Mouse (Mus musculus): ENCODE data around the gene Shc1.
"Not testable (repeated sequence)": the region's sequence is repeated elsewhere in the genome, so short reads cannot be mapped to it uniquely, and the experiment has no call there.

Gene Shc1

DNA sequence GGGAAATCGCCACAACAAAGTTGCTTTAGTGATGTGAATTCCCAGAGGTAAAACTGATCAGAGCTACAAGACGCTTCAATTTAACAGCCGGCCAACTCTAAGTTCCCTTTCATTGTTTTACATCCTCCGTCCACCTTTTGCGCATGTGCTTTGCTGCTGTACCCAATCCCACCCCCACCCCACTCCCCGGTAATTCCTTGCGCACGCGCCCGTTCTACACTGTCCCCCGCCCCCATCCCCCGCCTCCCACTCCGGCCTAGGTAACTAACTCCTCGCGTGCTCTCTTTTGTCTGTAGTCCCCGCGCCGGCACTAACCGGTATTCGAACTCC lies 438 bp upstream of the Shc1 start:
- DNase-seq (ENCODE audit: low read depth, low spot score) = peak; percentile 89

DNA sequence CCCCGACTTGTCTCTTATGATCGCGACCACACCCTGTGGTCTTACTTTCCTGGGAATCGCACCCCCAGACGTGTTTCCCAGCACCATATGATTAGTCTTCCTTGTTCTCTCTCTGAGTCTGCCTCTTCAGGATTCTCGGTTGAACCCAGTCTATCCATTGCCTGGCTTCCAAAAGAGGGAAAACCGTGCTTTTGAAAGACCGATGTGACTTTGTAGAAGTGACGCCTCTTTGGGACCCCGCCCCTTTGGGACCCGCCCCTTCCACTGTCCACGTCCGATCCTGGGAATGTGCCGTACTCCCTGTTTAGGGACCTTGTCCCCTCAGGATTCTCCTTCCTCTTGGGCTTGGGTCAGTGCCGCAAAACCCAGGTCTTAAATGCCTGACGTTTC lies 613 bp downstream of the Shc1 start:
- DNase-seq (ENCODE audit: low read depth, low spot score) = peak; percentile 77

DNA sequence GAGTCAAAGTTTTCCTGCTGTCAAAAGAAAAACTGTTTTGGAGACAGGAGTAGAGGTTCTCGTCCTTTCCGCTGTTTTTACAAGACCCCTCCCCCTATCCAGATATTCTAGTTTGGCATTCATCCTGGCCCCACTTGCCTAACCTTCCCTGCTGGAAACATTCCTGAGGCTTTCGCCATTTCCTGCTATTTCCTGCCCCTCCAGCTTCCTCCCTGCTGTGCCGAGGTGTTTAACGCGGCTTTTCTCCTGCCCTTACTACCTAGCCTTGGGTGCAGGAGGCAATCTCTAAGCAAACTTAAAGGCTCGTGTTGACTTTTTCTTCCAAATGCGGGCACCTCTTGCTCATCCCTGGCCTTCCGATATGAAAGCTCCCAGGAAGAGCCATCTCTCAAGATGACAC lies 1.3 kb downstream of the Shc1 start:
- peak; percentile 54 for DNase-seq (ENCODE audit: low read depth, low spot score)

DNA sequence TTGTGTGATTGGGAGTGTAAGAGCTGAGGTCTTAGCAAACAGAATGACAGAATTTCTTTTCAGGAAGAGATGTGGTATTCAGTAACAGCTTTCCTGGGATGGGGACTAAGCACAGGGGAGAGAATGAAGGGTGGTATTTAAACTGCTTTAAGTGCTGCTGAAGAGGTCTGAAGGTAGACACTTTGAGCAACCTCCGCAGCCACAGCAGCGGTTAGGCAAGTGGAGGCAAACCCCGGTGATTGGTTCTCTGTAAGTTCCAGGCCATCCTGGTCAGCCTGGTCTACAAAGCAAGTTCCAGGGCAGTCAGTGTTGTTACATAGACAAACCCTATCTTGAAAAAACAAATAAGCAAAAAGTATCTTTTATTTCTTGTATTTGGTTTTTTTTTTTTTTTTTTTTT lies 1.7 kb downstream of the Shc1 start:
- DNase-seq (ENCODE audit: low read depth, low spot score) = no peak

DNA sequence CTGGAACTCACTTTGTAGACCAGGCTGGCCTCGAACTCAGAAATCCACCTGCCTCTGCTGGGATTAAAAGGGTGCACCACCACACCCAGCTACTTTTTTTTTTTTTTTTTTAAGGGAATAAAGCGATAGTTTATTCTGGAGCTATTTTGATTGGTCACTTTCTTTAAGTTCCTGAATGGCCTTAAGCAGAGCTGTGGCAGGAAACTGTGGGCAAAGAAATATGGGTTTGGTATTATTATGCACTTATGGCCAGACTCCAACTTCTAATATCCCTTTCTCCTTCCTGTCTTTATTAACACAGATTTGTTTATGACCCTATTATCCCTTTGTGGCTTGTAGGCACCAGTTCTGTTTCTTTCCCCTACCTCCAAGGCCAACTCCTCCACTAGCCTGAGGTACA lies 2.2 kb downstream of the Shc1 start:
- no peak for DNase-seq (ENCODE audit: low read depth, low spot score)

DNA sequence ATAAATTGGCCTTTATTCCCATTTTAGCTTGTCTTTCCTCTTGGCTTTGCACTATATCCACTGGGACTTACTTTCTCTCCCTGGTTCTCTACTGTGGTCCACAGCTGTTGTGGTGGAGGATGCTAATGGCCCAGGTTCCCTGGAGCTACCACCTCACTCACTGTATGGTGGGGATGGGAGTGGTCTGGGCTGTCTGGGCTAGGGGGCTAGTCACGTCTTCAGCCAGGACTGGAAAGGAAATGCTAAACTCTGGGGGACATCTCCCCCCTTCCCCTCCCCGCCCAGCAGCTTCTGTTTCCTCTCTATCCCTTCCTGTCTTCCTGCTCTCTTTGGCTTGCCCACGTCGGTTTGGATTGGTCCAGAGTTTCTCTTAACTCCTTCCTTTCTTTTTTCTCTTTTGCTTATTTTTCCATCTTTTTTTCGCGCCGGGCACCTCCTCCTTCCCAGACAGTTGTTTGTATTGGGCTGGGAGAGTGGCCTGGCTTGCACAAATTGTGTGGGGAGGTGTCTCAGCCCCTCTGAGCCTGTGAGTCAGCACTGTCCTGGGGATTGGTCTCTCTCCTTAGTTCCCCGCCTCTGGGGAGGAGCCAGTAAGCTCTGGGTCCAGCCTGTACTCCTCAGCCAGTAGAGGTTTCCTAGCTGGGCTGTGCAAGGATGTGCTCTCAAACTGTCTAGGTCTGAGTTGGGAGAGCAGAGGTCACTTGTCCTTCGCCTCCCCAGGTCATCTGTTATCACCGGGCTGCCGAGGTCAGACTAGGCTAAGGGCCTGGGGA lies 2.9 kb downstream of the Shc1 start:
- DNase-seq (ENCODE audit: low read depth, low spot score) = peak; percentile 80

DNA sequence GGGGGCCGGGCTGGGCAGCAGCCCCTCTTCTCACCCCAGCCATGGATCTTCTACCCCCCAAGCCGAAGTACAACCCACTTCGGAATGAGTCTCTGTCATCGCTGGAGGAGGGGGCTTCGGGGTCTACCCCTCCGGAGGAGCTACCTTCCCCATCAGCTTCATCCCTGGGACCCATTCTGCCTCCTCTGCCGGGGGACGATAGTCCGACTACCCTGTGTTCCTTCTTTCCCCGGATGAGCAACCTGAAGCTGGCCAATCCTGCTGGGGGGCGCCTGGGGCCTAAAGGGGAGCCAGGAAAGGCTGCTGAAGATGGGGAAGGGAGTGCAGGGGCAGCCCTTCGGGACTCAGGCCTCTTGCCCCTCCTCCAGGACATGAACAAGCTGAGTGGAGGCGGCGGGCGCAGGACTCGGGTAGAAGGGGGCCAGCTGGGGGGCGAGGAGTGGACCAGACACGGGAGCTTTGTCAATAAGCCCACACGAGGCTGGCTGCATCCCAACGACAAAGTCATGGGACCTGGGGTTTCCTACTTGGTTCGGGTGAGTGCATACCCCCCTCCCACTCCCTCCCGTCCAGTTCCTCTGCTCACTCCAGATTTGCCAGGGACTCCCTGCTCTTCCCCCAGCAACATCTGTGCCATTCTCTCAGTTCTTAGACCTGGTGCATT lies 3.7 kb downstream of the Shc1 start:
- DNase-seq (ENCODE audit: low read depth, low spot score) = no peak

DNA sequence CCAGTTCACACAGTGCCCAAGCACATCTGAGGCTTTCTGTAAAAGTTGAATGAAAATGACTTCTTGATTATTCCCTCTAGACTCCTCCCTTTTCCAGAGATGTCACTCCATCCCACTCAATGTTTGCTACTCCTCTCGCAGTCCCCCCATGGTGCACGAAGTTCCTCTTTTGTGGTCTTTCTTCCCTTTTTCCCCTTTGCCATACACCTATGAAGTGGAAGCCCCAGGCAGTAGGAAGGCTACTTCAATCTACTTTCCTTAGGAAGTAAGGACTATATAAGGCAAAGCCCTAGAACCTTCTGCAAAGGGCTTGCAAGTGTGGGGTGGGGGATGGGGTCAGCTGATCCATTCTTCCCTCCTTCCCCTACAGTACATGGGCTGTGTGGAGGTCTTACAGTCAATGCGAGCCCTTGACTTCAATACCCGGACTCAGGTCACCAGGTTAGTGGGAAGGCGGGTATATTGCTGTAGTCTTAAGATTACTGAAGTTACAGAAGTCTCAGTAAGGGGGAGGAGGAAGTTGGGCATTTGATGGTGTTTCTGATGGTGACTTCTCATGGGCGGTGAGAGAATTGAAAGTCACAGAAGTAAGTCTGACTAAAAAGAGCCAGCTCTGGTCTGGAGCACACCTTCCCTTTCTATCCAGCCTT lies 4.4 kb downstream of the Shc1 start:
- DNase-seq (ENCODE audit: low read depth, low spot score) = no peak

DNA sequence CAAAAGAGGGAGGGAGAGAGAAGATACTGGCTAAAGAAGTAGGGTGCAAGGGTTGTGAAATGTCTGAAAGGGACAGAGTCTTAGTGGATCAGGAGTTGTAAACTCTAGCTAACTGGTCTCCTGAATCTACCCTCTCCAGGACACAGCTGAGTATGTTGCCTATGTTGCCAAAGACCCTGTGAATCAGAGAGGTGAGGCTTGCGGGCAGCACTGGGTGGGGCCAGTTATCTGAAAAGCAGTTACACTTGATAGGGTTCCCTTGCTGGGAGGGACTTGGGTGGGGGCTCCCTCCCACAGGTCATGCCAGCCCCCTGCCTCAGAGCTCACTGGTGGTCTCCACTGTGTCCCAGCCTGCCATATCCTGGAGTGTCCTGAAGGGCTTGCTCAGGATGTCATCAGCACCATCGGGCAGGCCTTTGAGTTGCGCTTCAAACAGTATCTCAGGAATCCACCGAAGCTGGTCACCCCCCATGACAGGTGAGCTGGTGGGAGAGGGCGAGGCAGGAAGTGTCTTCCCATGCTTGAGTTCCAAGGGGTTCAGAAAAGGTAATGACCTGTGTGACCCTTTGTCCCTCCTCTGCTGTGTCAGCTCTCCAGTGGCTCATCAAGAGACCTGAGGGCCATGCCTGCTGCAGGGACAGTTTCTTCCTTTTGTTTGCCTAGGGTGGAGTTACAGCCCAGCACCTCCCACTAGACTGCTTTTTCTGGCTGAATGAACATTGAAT lies 6.3 kb downstream of the Shc1 start:
- DNase-seq (ENCODE audit: low read depth, low spot score) = no peak

DNA sequence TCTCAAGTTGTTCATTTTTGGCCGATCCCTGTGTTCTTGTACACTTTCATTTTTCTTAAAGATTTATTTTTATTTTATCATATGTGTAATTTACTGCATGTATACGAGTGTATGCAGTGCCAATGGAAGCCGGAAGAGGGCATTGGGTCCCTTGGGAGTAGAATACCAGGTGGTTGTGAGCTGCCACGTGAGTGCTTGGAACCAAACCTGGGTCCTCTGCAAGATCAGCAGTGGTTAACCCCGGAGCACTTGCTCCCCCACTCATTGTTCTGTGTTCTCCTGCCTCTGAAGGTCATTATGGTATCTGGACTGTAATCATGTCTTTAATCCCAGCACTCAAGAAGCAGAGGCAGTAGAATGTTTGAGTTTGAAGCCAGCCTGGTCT lies 6.9 kb downstream of the Shc1 start:
- no peak for DNase-seq (ENCODE audit: low read depth, low spot score)

DNA sequence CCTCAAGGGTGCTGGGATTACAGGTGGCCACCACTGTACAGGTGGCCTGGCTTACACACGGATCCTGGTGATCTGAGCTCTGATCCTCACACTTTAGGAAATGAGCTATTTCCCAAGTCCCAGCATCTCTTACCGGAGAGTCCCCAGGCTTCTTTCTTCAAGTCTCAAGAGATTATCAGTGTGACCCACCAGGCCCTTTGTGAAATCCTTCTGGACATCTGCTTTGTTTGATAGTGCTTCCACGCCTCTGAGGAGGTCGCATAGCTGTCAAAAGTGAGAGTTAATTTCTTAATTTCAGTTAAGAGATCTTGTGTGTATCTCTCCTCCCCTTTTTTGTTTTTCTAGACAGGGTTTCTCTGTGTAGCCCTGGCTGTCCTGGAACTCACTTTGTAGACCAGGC lies 7.6 kb downstream of the Shc1 start:
- DNase-seq (ENCODE audit: low read depth, low spot score) = no peak

DNA sequence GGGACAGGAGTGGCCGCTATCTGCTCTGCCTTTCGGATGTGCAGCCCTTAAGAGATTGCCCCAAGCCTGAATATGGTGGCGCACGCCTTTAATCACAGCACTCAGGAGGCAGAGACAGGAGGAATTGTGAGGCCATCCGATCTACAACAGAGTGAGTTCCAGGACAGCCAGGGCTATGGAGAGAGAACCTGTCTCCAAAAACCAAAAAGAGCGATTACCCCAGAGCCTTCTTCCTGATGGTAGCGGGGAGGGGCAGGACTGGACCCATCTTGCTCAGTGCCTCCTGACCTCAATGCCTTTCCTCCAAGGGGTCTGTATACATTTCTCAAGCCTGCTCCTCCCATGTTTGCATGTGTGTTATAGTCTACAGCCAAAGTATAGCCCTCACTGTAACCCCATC lies 10.8 kb downstream of the Shc1 start:
- not testable (repeated sequence) for DNase-seq (ENCODE audit: low read depth, low spot score)

DNA sequence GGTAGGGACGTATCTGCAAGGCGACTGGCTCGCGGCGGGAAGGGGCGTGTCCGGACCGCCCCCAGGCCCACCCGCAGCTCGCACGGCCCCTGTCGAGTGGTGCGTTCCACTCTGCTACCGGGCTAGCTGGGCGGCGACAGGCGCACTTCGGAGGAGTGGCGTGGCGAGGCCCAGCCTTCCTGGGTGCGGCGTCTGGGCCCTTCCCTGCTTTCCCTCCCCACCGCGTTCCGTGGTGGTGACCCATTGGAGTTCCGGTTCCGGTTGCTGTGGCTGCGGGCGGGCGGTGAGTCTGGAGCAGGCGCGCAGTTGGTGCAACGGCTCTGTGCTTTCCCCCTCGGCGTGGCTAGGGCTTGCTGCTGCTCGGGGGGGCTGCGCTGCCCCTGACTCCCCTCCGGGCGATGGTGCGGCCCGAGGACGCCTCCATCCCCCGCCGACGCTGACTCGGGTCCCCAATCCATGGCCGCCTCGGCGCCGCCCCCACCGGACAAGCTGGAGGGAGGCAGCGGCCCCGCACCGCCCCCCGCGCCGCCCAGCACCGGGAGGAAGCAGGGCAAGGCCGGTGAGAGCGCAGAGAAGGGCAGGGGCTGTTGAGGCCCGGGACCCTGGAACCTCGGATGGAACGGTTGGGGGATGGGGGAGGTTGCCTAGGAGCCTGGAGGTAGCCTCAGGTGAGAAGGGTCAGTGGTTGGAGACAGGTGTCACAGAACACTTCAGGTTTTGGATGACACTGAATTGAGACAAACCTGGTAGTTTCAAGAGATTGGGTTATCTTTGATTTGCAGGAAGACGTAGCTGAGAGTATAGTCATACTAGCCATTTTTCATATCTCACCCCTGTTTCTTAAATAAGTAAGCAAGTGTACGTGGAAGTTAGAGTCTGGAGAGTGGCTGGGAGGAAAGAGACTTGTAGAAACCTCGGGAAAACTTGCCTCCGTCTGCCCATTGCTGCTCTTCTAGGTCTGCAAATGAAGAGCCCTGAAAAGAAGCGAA lies 12.2 kb downstream of the Shc1 start, which contains the start of gene Pygo2:
TSS of gene Pygo2 (plus strand) at position 44 of the 989 bp plus-strand sequence.
- DNase-seq (ENCODE audit: low read depth, low spot score) = peak; percentile 95

DNA sequence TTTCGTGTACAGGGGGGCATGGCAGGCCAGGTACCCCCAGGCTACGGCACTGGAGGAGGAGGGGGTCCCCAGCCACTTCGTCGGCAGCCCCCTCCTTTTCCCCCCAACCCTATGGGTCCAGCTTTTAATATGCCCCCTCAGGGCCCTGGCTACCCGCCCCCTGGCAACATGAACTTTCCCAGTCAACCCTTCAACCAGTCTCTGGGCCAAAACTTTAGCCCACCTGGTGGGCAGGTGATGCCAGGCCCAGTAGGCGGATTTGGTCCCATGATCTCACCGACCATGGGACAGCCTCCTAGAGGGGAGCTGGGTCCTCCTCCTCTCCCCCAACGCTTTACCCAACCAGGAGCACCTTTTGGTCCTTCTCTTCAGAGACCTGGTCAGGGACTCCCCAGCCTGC lies 14.4 kb downstream of the Shc1 start:
- DNase-seq (ENCODE audit: low read depth, low spot score) = no peak

DNA sequence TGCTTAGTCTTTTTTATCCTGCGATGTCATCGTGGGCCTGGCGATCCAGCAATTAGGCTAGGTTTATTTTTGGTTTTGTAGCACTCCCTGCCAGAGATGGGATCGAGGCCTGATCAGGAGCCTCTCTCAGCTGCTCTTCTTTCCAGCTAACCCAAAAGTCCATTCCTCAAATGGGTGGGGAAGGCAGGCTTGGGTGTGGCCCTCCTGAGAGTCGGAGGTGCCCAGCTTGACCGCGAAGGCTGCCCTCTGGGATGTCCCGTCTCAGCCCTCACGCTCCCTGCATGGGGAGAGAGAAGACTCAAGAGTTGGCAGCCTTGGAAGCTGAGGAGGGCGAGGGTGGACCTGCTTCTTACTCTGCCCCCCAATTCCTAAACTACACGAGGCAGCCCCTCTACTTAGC lies 16.3 kb downstream of the Shc1 start:
- DNase-seq (ENCODE audit: low read depth, low spot score) = no peak

DNA sequence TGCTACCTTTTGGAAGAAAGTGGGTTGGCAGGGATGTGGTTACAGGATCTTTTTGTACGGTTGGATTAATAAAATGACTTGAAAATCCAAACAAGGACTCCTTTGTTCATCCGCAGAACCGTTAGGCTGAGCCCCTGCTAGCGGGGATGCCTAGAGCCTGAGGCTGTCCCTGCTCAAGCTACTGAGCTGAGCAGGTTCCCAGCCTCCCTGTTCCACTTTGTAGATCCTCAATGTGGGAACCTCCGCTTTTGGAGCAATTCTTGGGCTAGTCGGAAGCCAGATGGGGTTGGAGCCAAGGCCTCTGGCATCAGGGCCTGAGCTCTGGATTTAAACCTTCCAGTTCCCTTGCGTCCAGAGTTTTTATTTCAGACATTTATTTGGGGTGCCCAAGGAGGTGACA lies 16.8 kb downstream of the Shc1 start:
- DNase-seq (ENCODE audit: low read depth, low spot score) = no peak

DNA sequence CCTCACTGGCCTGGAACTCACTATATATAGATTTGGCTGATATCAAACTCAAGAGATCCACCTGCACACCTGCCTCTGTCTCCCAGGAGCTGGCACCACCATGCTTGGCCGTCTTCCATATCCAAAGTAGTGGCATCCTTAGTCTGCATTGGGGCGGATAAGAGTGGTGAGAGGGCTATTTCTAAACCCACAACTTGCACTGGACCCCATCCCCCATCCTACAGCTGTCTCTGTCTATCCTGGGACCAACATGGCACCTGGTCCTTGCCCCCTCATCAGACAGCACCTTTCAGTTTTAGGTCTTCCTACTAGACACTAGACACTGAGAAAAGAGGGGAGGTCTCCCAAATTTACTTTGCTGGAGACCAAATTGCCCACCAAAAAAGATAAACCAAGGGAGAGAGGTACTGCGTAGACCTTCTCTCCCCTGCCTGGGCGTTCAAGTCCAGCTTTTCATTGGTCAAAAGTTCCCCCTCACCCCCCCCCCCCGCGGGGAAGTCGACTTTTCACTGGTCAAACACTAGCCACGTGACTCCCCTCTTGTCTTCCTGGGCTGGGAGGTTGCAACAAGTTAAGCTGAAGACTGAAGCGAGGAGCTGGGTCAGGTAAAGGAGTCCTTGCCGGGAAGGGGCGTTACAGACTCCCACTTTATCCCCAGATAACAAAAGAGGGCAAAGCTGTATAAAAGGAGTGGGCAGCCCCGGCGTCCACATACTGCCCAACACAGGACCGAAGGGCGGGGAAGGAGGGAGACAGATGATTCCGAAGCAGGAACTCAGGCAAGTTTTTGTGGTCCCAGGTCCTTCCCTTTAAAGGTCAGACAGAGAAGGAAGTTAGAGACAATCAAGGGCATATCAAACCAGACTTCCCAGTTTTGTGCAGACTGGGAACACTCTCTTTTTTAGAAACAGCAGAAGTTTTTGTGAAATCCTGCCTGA lies 18.2 kb downstream of the Shc1 start, which contains the start of gene Pbxip1:
TSS of gene Pbxip1 (plus strand) at position 531 of the 938 bp plus-strand sequence.
- peak; percentile 86 for DNase-seq (ENCODE audit: low read depth, low spot score)

DNA sequence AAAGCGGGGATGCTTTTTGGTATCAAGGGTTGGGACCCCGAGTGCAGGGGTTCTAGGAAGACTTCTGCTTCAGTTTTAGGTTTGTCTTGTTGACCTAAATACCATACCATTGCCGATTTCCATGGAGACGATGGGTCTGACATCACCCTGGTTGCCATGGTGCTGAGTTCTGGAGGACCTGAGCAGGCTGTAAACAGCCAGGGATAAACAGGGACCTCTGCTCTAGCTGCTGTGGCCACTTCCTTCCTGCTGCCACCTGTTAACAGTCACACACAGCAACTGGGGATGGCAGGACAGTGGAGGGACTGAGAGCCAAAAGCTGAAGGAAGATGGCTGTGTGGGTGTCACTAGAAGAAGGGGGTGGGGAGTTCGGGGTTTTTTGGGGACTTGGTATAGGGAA lies 19.0 kb downstream of the Shc1 start:
- DNase-seq (ENCODE audit: low read depth, low spot score) = peak; percentile 47

DNA sequence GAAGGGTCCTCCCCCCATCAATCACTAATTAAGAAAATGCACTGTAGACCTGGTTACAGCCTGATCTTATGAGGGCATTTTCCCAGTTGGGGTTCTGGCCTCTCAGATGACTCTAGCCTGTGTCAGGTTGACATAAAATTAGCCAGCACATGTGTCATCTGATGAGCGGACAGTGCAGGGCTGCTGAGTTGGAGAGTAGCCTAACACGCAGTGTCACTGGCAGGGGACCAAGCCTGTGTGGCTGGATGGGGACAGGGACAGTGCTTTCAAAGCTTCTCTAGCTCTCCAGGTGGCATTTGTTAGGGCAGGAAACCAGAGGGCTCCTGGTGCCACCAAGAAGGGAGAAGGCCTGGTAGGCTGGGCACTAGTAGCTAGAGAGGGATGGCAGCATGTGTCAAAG lies 22.4 kb downstream of the Shc1 start:
- DNase-seq (ENCODE audit: low read depth, low spot score) = no peak
